Mouse (Mus musculus): ENCODE measurements around the gene Nova1. TPM values are rescaled to one million over a fixed set of nuclear protein-coding genes. Genes with fewer than 3 reads are reported as not detected.

The Nova1 gene
- polyA plus RNA-seq, 1 experiment from 2014 or later = 0.02 TPM

DNA sequence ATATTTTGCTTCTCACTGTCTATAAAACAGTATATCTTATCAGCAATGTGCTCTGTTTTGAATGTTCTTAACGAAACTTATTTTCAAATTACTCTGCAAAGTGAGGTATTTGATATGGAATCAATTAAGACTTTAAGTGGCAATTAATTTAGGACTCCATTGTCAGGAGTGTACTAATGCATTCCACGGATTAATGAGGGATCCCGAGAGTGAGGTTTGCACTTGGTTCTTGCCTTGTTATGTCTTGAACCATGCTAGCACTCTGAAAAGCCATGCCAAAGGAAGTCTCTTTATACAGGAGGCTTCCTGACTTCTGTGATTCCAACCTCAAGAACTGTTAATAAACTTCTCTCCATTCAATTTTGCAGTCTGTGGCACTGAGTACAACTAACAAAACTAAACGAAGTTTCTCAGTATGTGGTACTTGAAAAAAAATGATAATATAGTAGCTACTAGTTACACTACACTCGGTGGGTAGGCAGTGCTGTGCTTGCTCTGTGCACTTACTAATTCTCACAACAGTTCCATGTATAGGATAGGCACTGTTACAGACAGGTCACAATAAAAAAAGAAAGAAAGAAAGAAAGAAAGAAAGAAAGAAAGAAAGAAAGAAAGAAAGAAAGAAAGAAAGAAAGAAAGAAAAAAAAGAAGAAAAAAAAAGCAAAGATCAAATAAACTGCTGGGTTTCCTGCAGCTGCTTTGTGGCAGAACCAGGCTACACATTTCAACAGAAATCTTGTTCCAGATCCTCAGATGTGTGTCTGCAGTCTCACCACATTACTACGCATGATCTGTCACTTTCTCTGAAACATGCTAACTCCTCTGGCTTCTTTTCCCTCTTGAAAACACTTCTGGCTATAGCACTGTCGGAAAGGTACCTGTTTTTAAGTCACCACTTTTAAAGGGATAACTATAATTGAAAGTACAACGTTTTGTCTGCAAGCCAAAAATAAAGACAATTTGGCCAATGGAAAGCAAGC is 36.1 kb downstream of the Nova1 start:
- 53% methylated on average over 8 of the region's 8 CpGs for WGBS (ENCODE audit: insufficient replicate concordance)
- no peak overlapping the region for H3K27ac ChIP-seq (ENCODE audit: low read length)
- H3K4me3 ChIP-seq (ENCODE audit: low read depth, low read length) = no peak overlapping the region
- no peak for ATAC-seq (ENCODE audit: low read depth)
- no peaks in the 10 kb centered on the region for H3K36me3 ChIP-seq (ENCODE audit: control insufficient read depth, insufficient read depth)
- H3K4me1 ChIP-seq (ENCODE audit: control insufficient read depth, low read depth, low read length) = no peaks in the 10 kb centered on the region
- no peak overlapping the region for H3K4me2 ChIP-seq (ENCODE audit: low read depth, low read length)
- no peak overlapping the region for H3K9ac ChIP-seq (ENCODE audit: low read depth, low read length)
- no peaks in the 10 kb centered on the region for H3K27me3 ChIP-seq (ENCODE audit: control insufficient read depth, insufficient read depth, low read depth, low read length)
- no peaks in the 10 kb centered on the region for H3K9me3 ChIP-seq (replicated peaks; ENCODE audit: control insufficient read depth, low read length)

DNA sequence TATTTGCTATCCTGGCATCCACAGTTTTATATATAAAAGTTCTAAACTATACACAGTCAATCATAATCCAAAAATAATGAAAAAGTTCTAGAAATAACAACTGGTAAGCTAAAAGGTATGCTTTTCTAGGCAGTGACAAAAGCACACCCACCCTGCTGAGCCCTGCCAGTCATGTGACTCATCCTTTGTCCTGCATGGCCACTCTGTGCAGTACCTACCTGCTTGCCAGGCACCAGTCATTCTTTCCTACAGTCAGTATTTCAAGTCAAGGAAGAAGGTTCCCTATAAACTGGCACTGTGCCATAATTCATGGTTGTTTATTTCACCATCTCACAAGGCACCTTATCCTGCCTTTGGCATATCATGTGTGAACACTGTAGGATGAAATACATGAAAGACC is 37.2 kb downstream of the Nova1 start:
- no peaks in the 10 kb centered on the region for H3K4me1 ChIP-seq (ENCODE audit: control insufficient read depth, low read depth, low read length)
- no peaks in the 10 kb centered on the region for H3K9me3 ChIP-seq (replicated peaks; ENCODE audit: control insufficient read depth, low read length)
- H3K4me3 ChIP-seq (ENCODE audit: low read depth, low read length) = no peak overlapping the region
- H3K9ac ChIP-seq (ENCODE audit: low read depth, low read length) = no peak overlapping the region
- no peak for ATAC-seq (ENCODE audit: low read depth)
- no peaks in the 10 kb centered on the region for H3K36me3 ChIP-seq (ENCODE audit: control insufficient read depth, insufficient read depth)
- H3K27ac ChIP-seq (ENCODE audit: low read length) = no peak overlapping the region
- no peak overlapping the region for H3K4me2 ChIP-seq (ENCODE audit: low read depth, low read length)
- no peaks in the 10 kb centered on the region for H3K27me3 ChIP-seq (ENCODE audit: control insufficient read depth, insufficient read depth, low read depth, low read length)

- no peak overlapping the region for H3K9ac ChIP-seq (ENCODE audit: low read depth, low read length)
- H3K36me3 ChIP-seq (ENCODE audit: control insufficient read depth, insufficient read depth) = no peaks in the 10 kb centered on the region
- no peaks in the 10 kb centered on the region for H3K9me3 ChIP-seq (replicated peaks; ENCODE audit: control insufficient read depth, low read length)
- H3K4me1 ChIP-seq (ENCODE audit: control insufficient read depth, low read depth, low read length) = no peaks in the 10 kb centered on the region
- no peak overlapping the region for H3K4me2 ChIP-seq (ENCODE audit: low read depth, low read length)
- no peaks in the 10 kb centered on the region for H3K27me3 ChIP-seq (ENCODE audit: control insufficient read depth, insufficient read depth, low read depth, low read length)
- H3K4me3 ChIP-seq (ENCODE audit: low read depth, low read length) = no peak overlapping the region
- WGBS (ENCODE audit: insufficient replicate concordance) = 41% methylated on average over 2 of the region's 2 CpGs
- no peak for ATAC-seq (ENCODE audit: low read depth)
- no peak overlapping the region for H3K27ac ChIP-seq (ENCODE audit: low read length)
These were observed 37.7 kb downstream of the Nova1 start for GRCm38 (mm10) chr12:46780983-46781382.

DNA sequence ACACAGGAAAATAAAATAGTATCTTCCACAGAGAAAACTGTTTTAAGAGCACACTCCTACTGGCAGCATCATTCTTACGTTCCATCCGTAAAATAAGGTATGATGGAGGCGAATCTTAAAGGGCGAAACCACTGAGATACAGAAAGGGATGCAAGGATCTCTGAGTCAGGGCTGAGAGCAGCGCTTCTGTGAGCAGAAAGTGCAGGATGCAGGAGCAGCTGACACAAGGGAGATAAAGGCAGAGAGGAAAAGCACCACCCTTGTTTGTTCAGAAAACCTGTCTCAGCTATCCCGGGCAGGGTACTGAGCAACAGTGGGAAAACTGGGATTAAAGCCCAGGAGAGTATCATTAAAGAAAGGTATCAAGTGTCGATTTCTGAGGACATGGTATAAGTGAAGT is 59.3 kb downstream of the Nova1 start:
- no peak overlapping the region for H3K4me3 ChIP-seq (ENCODE audit: low read depth, low read length)
- WGBS (ENCODE audit: insufficient replicate concordance) = 47% methylated on average over 7 of the region's 7 CpGs
- no peaks in the 10 kb centered on the region for H3K4me1 ChIP-seq (ENCODE audit: control insufficient read depth, low read depth, low read length)
- H3K36me3 ChIP-seq (ENCODE audit: control insufficient read depth, insufficient read depth) = no peaks in the 10 kb centered on the region
- no peak overlapping the region for H3K27ac ChIP-seq (ENCODE audit: low read length)
- H3K27me3 ChIP-seq (ENCODE audit: control insufficient read depth, insufficient read depth, low read depth, low read length) = no peaks in the 10 kb centered on the region
- no peak overlapping the region for H3K4me2 ChIP-seq (ENCODE audit: low read depth, low read length)
- no peak overlapping the region for H3K9ac ChIP-seq (ENCODE audit: low read depth, low read length)
- ATAC-seq (ENCODE audit: low read depth) = no peak
- H3K9me3 ChIP-seq (replicated peaks; ENCODE audit: control insufficient read depth, low read length) = no peaks in the 10 kb centered on the region

- no peak for ATAC-seq (ENCODE audit: low read depth)
These were observed 64.3 kb downstream of the Nova1 start for GRCm38 (mm10) chr12:46754325-46754848.

GRCm38 (mm10) chr12:46753096-46753495 is 65.6 kb downstream of the Nova1 start:
- WGBS (ENCODE audit: insufficient replicate concordance) = 52% methylated on average over 3 of the region's 3 CpGs
- ATAC-seq (ENCODE audit: low read depth) = no peak
- Histone ChIP-seq H3K4me1 (ENCODE audit: control insufficient read depth, low read depth, low read length) (no peaks in the 10 kb centered on the region), H3K27ac (ENCODE audit: low read length) (no peak overlapping the region), H3K4me2 (ENCODE audit: low read depth, low read length) (no peak overlapping the region), H3K4me3 (ENCODE audit: low read depth, low read length) (no peak overlapping the region), H3K36me3 (ENCODE audit: control insufficient read depth, insufficient read depth) (no peaks in the 10 kb centered on the region), H3K27me3 (ENCODE audit: control insufficient read depth, insufficient read depth, low read depth, low read length) (no peaks in the 10 kb centered on the region), H3K9me3 (replicated peaks; ENCODE audit: control insufficient read depth, low read length) (no peaks in the 10 kb centered on the region), H3K9ac (ENCODE audit: low read depth, low read length) (no peak overlapping the region)

More at GRCm38 (mm10) chr12:46754325-46754848, 64.3 kb downstream of the Nova1 start:
- WGBS (ENCODE audit: insufficient replicate concordance) = 36% methylated on average over 4 of the region's 4 CpGs
- Histone ChIP-seq H3K4me2 (ENCODE audit: low read depth, low read length) (no peak overlapping the region), H3K9ac (ENCODE audit: low read depth, low read length) (no peak overlapping the region), H3K36me3 (ENCODE audit: control insufficient read depth, insufficient read depth) (no peaks in the 10 kb centered on the region), H3K4me3 (ENCODE audit: low read depth, low read length) (no peak overlapping the region), H3K9me3 (replicated peaks; ENCODE audit: control insufficient read depth, low read length) (no peaks in the 10 kb centered on the region), H3K27me3 (ENCODE audit: control insufficient read depth, insufficient read depth, low read depth, low read length) (no peaks in the 10 kb centered on the region), H3K4me1 (ENCODE audit: control insufficient read depth, low read depth, low read length) (no peaks in the 10 kb centered on the region), H3K27ac (ENCODE audit: low read length) (no peak overlapping the region)

DNA sequence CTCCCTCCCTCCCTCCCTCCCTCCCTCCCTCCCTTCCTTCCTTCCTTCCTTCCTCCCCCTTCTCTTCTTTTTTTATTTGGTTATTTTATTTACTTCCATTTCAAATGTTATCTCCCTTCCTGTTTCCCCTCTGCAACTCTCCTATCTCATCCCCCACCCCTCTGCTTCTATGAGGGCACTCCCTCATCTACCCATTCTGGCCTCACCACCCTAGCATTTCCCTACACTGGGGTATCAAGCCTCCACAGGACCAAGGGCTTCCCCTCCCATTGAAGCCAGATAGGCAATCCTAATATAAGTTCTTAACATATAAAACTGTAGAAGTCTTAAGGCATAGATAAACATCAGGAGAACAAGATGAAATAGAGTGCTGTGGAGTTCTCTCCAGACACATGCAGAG is 85.5 kb downstream of the Nova1 start:
- Histone ChIP-seq H3K36me3 (ENCODE audit: control insufficient read depth, insufficient read depth) (no peaks in the 10 kb centered on the region), H3K4me1 (ENCODE audit: control insufficient read depth, low read depth, low read length) (no peaks in the 10 kb centered on the region), H3K4me3 (ENCODE audit: low read depth, low read length) (no peak overlapping the region), H3K9ac (ENCODE audit: low read depth, low read length) (no peak overlapping the region), H3K4me2 (ENCODE audit: low read depth, low read length) (no peak overlapping the region), H3K27ac (ENCODE audit: low read length) (no peak overlapping the region), H3K9me3 (replicated peaks; ENCODE audit: control insufficient read depth, low read length) (no peaks in the 10 kb centered on the region), H3K27me3 (ENCODE audit: control insufficient read depth, insufficient read depth, low read depth, low read length) (no peaks in the 10 kb centered on the region)
- ATAC-seq (ENCODE audit: low read depth) = no peak

- no peak overlapping the region for H3K4me2 ChIP-seq (ENCODE audit: low read depth, low read length)
- no peaks in the 10 kb centered on the region for H3K9me3 ChIP-seq (replicated peaks; ENCODE audit: control insufficient read depth, low read length)
- no peak overlapping the region for H3K27ac ChIP-seq (ENCODE audit: low read length)
- H3K36me3 ChIP-seq (ENCODE audit: control insufficient read depth, insufficient read depth) = no peaks in the 10 kb centered on the region
- ATAC-seq (ENCODE audit: low read depth) = no peak
- WGBS (ENCODE audit: insufficient replicate concordance) = 28% methylated on average over 1 of the region's 1 CpGs
- no peak overlapping the region for H3K4me3 ChIP-seq (ENCODE audit: low read depth, low read length)
- H3K4me1 ChIP-seq (ENCODE audit: control insufficient read depth, low read depth, low read length) = no peaks in the 10 kb centered on the region
- no peaks in the 10 kb centered on the region for H3K27me3 ChIP-seq (ENCODE audit: control insufficient read depth, insufficient read depth, low read depth, low read length)
- no peak overlapping the region for H3K9ac ChIP-seq (ENCODE audit: low read depth, low read length)
These were observed 86.8 kb downstream of the Nova1 start for GRCm38 (mm10) chr12:46731943-46732342.

GRCm38 (mm10) chr12:46721914-46722313 is 96.8 kb downstream of the Nova1 start:
- Histone ChIP-seq H3K4me1 (ENCODE audit: control insufficient read depth, low read depth, low read length) (no peaks in the 10 kb centered on the region), H3K27ac (ENCODE audit: low read length) (no peak overlapping the region), H3K9me3 (replicated peaks; ENCODE audit: control insufficient read depth, low read length) (no peaks in the 10 kb centered on the region), H3K27me3 (ENCODE audit: control insufficient read depth, insufficient read depth, low read depth, low read length) (no peaks in the 10 kb centered on the region), H3K36me3 (ENCODE audit: control insufficient read depth, insufficient read depth) (no peaks in the 10 kb centered on the region), H3K4me2 (ENCODE audit: low read depth, low read length) (no peak overlapping the region), H3K9ac (ENCODE audit: low read depth, low read length) (no peak overlapping the region), H3K4me3 (ENCODE audit: low read depth, low read length) (no peak overlapping the region)
- WGBS (ENCODE audit: insufficient replicate concordance) = 65% methylated on average over 8 of the region's 8 CpGs
- no peak for ATAC-seq (ENCODE audit: low read depth)

Measured in liver, embryonic 16.5 days (tissue).